ENCODE assay signal across 21 mouse cellular contexts in the genomic region with DNA sequence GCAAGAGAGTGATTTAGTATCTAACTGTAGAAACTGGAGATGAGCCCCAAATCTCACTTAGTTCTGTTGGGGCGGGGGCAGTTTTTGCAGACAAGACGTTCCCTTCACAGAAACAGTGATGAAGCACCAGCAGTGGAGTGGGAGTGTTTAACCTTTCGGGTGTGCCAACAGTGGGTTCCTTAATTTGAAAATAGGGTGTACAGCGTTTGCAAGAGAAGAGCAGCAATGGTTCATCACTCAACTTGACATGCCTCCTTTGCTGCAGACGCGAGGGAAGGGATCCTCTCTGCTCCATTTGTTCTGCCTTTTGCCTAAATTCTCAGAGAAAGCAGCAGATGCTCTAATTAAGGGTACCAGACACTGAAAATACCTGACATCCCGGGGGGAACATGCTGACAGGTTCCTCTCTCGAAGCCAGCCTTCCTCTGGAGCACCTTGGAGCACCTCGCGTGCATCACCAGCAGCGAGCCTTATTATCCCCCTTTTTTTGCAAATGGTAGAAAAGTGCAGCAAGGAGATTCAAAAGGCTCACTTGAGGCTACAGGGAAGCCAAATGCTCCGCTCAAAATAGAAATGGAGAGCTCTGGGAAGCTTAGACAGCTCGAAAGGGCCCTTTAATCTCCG. TPM values are rescaled to one million over a fixed set of nuclear protein-coding genes. Genes with fewer than 3 reads are reported as not detected.
DNase-seq lines count a peak whose midpoint lies in the region; ATAC-seq lines count a peak whose summit lies in the region.
"Had no signal": no experiment of that assay in that cellular context is flagged by ENCODE, and none has a peak within 500 bp of the region (broad histone marks: within the 10 kb centered on the region; RNA-seq: fewer than 3 reads in every experiment).

No protein-coding gene starts in this region.

- 61% methylated on average over 14 of the region's 14 CpGs for WGBS in hindbrain, embryonic 16.5 days
- 60% methylated on average over 14 of the region's 14 CpGs for WGBS in hindbrain, embryonic 14.5 days

- no peak overlapping the region for H3K9ac ChIP-seq in hindbrain, embryonic 16.5 days (ENCODE audit: low read depth, low read length)
- H3K9ac ChIP-seq in hindbrain, embryonic 14.5 days = no peak overlapping the region
- H3K9ac ChIP-seq: embryonic facial prominence, embryonic 13.5 days; midbrain, embryonic 12.5 days; neural tube, embryonic 12.5 days had no signal

- 0 out of 2 replicates have a peak, but pooled peaks have one; percentile 20 for ATAC-seq in hindbrain, embryonic 16.5 days
- ATAC-seq in hindbrain, embryonic 14.5 days (ENCODE audit: low FRiP score) = no peak
- ATAC-seq: Patski had no signal

- H3K4me2 ChIP-seq in hindbrain, embryonic 16.5 days (ENCODE audit: low read length) = no peak overlapping the region
- H3K4me2 ChIP-seq in hindbrain, embryonic 14.5 days (replicated peaks) = no peak overlapping the region
- H3K4me2 ChIP-seq: embryonic facial prominence, embryonic 13.5 days; midbrain, embryonic 12.5 days; neural tube, embryonic 12.5 days had no signal

- DNase-seq in hindbrain, embryonic 14.5 days (ENCODE audit: low spot score) = no peak
- DNase-seq in brain, adult 2 months (ENCODE audit: low read depth, low spot score) = peak; percentile 78
- DNase-seq in frontal cortex, postnatal 36 days (ENCODE audit: low spot score in 2 of 2) = peak; percentile 51
- peak; percentile 16 to 49 for DNase-seq in left cerebral cortex, adult 8-10 months (ENCODE audit: low spot score in 2 of 2)
- DNase-seq in thymus, postnatal 36 days = no peak
- no peak for DNase-seq in spleen, postnatal 4 days (ENCODE audit: low spot score in 2 of 2)
- no peak for DNase-seq in spleen, postnatal 10 days (ENCODE audit: low spot score in 2 of 2)
- DNase-seq: cerebellum, adult 18-20 months; heart, postnatal 10 days; kidney, adult 8-10 months; kidney, postnatal 4 days; thymus, adult 18-20 months had no signal

- no peak overlapping the region for H3K4me3 ChIP-seq in hindbrain, embryonic 16.5 days (ENCODE audit: low read length)
- no peak overlapping the region for H3K4me3 ChIP-seq in hindbrain, embryonic 14.5 days (replicated peaks; ENCODE audit: low read length)
- H3K4me3 ChIP-seq: embryonic facial prominence, embryonic 13.5 days; midbrain, embryonic 12.5 days; neural tube, embryonic 12.5 days had no signal

- no peaks in the 10 kb centered on the region for H3K36me3 ChIP-seq in hindbrain, embryonic 16.5 days (ENCODE audit: control insufficient read depth, insufficient read depth, low read length)
- H3K36me3 ChIP-seq in hindbrain, embryonic 14.5 days (replicated peaks; ENCODE audit: control insufficient read depth, insufficient read depth) = no peaks in the 10 kb centered on the region
- H3K36me3 ChIP-seq: embryonic facial prominence, embryonic 13.5 days; midbrain, embryonic 12.5 days; neural tube, embryonic 12.5 days had no signal

- no peaks in the 10 kb centered on the region for H3K27me3 ChIP-seq in hindbrain, embryonic 16.5 days (replicated peaks; ENCODE audit: control insufficient read depth, insufficient read depth, low read length)
- no peaks in the 10 kb centered on the region for H3K27me3 ChIP-seq in hindbrain, embryonic 14.5 days (ENCODE audit: control insufficient read depth, insufficient read depth, low read length)
- H3K27me3 ChIP-seq: embryonic facial prominence, embryonic 13.5 days; midbrain, embryonic 12.5 days; neural tube, embryonic 12.5 days; Patski had no signal

- no peaks in the 10 kb centered on the region for H3K9me3 ChIP-seq in hindbrain, embryonic 16.5 days (ENCODE audit: control insufficient read depth, low read length)
- H3K9me3 ChIP-seq in hindbrain, embryonic 14.5 days (ENCODE audit: control insufficient read depth, low read length) = no peaks in the 10 kb centered on the region
- H3K9me3 ChIP-seq: embryonic facial prominence, embryonic 13.5 days; midbrain, embryonic 12.5 days; neural tube, embryonic 12.5 days had no signal

- no peak overlapping the region for H3K27ac ChIP-seq in hindbrain, embryonic 16.5 days (ENCODE audit: low read depth, low read length)
- no peak overlapping the region for H3K27ac ChIP-seq in hindbrain, embryonic 14.5 days
- H3K27ac ChIP-seq: embryonic facial prominence, embryonic 13.5 days; midbrain, embryonic 12.5 days; neural tube, embryonic 12.5 days had no signal

- no peaks in the 10 kb centered on the region for H3K4me1 ChIP-seq in hindbrain, embryonic 16.5 days (ENCODE audit: control insufficient read depth, insufficient read depth, low read depth, low read length)
- H3K4me1 ChIP-seq in hindbrain, embryonic 14.5 days (replicated peaks; ENCODE audit: control insufficient read depth, insufficient read depth, low read length) = no peaks in the 10 kb centered on the region
- H3K4me1 ChIP-seq: embryonic facial prominence, embryonic 13.5 days; midbrain, embryonic 12.5 days; neural tube, embryonic 12.5 days had no signal

RNA-seq across cellular contexts. Expression of a gene that starts 31.7 kb away (rescaled TPM):
- not detected in 2 replicates for polyA plus RNA-seq in hindbrain, embryonic 16.5 days (2015; fragmentation: Nextera tagmentation; extraction: Ambion mirVana)
- not detected in 2 replicates for polyA plus RNA-seq in hindbrain, embryonic 14.5 days (2014; fragmentation: Nextera tagmentation; extraction: Ambion mirVana)
- not detected for total RNA-seq in left cerebral cortex, adult 8-10 months (2022)
- total RNA-seq: common myeloid progenitor, adult 5-6 weeks; heart, adult 8-10 months; heart, postnatal 10 days had no signal
- polyA plus RNA-seq: embryonic facial prominence, embryonic 13.5 days; limb, embryonic 14.5 days; liver, embryonic 16.5 days; midbrain, embryonic 12.5 days; neural tube, embryonic 12.5 days; Patski had no signal

Comparison
In these comparisons a context has a peak if more than half of its experiments do, and no peak if none do; other contexts are left out.
1. DNase-seq: peak in brain, adult 2 months (single experiment), frontal cortex, postnatal 36 days (2 of 2) and left cerebral cortex, adult 8-10 months (2 of 2); none in hindbrain, embryonic 14.5 days (single experiment), thymus, postnatal 36 days (0 of 2), spleen, postnatal 4 days (0 of 2) and spleen, postnatal 10 days (0 of 2).